ENCODE assay signal across 9 mouse cellular contexts in genomic region chr5:144638631-144639030, GRCm38 (mm10).
DNase-seq lines count a peak whose midpoint lies in the region; ATAC-seq lines count a peak whose summit lies in the region.
"Had no signal": no experiment of that assay in that cellular context is flagged by ENCODE, and none has a peak within 500 bp of the region (broad histone marks: within the 10 kb centered on the region; RNA-seq: fewer than 3 reads in every experiment).

No protein-coding gene starts in this region.

- no peak overlapping the region for H3K4me3 ChIP-seq in forebrain, embryonic 10.5 days
- no peak overlapping the region for H3K4me3 ChIP-seq in forebrain, embryonic 15.5 days
- H3K4me3 ChIP-seq in liver, embryonic 12.5 days = no peak overlapping the region
- H3K4me3 ChIP-seq in embryonic facial prominence, embryonic 14.5 days (ENCODE audit: low read depth, low read length) = no peak overlapping the region

- no peaks in the 10 kb centered on the region for H3K9me3 ChIP-seq in forebrain, embryonic 10.5 days
- no peaks in the 10 kb centered on the region for H3K9me3 ChIP-seq in forebrain, embryonic 15.5 days
- H3K9me3 ChIP-seq in liver, embryonic 12.5 days (replicated peaks) = peaks cover 6% of the 10 kb centered on the region
- no peaks in the 10 kb centered on the region for H3K9me3 ChIP-seq in embryonic facial prominence, embryonic 14.5 days (ENCODE audit: control insufficient read depth, low read length)

- ATAC-seq in forebrain, embryonic 15.5 days (replicated peaks) = no peak
- no peak for ATAC-seq in liver, embryonic 12.5 days
- ATAC-seq in embryonic facial prominence, embryonic 14.5 days (ENCODE audit: low read depth) = 0 out of 2 replicates have a peak, but pooled peaks have one; percentile 44
- no peak for ATAC-seq in granulocyte monocyte progenitor cell, adult 5-6 weeks (replicated peaks; ENCODE audit: poor library complexity, severe bottlenecking)

- H3K27me3 ChIP-seq in forebrain, embryonic 10.5 days (ENCODE audit: poor library complexity, severe bottlenecking) = no peaks in the 10 kb centered on the region; the same call in none of the 2 replicates
- no peaks in the 10 kb centered on the region for H3K27me3 ChIP-seq in forebrain, embryonic 15.5 days
- H3K27me3 ChIP-seq in liver, embryonic 12.5 days (replicated peaks) = no peaks in the 10 kb centered on the region
- no peaks in the 10 kb centered on the region for H3K27me3 ChIP-seq in embryonic facial prominence, embryonic 14.5 days (replicated peaks; ENCODE audit: control insufficient read depth, insufficient read depth, low read length)

- peaks cover 15% of the 10 kb centered on the region for H3K4me1 ChIP-seq in forebrain, embryonic 10.5 days
- peaks cover 13% of the 10 kb centered on the region for H3K4me1 ChIP-seq in forebrain, embryonic 15.5 days
- no peaks in the 10 kb centered on the region for H3K4me1 ChIP-seq in liver, embryonic 12.5 days
- H3K4me1 ChIP-seq in embryonic facial prominence, embryonic 14.5 days (ENCODE audit: control insufficient read depth, insufficient read depth, low read length) = 0 out of 2 replicates have a peak, but pooled peaks cover 4% of the 10 kb centered on the region

- peak; percentile 43 for DNase-seq in forebrain, embryonic 10.5 days (ENCODE audit: extremely low spot score, low spot score)
- peak; percentile 14 for DNase-seq in liver
- peak; percentile 63 for DNase-seq in adrenal gland, postnatal 10 days
- DNase-seq in embryonic facial prominence, embryonic 14.5 days (ENCODE audit: low spot score) = peak; percentile 39
- peak; percentile 31 for DNase-seq in lung, postnatal 25 days (ENCODE audit: low spot score)

- no peaks in the 10 kb centered on the region for H3K36me3 ChIP-seq in forebrain, embryonic 10.5 days (replicated peaks)
- no peaks in the 10 kb centered on the region for H3K36me3 ChIP-seq in forebrain, embryonic 15.5 days
- H3K36me3 ChIP-seq in liver, embryonic 12.5 days = no peaks in the 10 kb centered on the region
- no peaks in the 10 kb centered on the region for H3K36me3 ChIP-seq in embryonic facial prominence, embryonic 14.5 days (ENCODE audit: control insufficient read depth, insufficient read depth, low read length)

- no peak overlapping the region for H3K4me2 ChIP-seq in forebrain, embryonic 15.5 days (replicated peaks)
- no peak overlapping the region for H3K4me2 ChIP-seq in liver, embryonic 12.5 days
- H3K4me2 ChIP-seq in embryonic facial prominence, embryonic 14.5 days (ENCODE audit: low read depth, low read length) = no peak overlapping the region

- no peak overlapping the region for H3K27ac ChIP-seq in forebrain, embryonic 10.5 days
- H3K27ac ChIP-seq in forebrain, embryonic 15.5 days (replicated peaks) = no peak overlapping the region
- no peak overlapping the region for H3K27ac ChIP-seq in liver, embryonic 12.5 days
- H3K27ac ChIP-seq in embryonic facial prominence, embryonic 14.5 days (replicated peaks; ENCODE audit: low read depth, low read length) = no peak overlapping the region
- H3K27ac ChIP-seq: macrophage had no signal

- WGBS in forebrain, embryonic 10.5 days = 66% methylated on average over 3 of the region's 3 CpGs
- 56% methylated on average over 3 of the region's 3 CpGs for WGBS in forebrain, embryonic 15.5 days
- 61% methylated on average over 3 of the region's 3 CpGs for WGBS in liver, embryonic 12.5 days (ENCODE audit: insufficient replicate concordance)
- WGBS in embryonic facial prominence, embryonic 14.5 days = 68% methylated on average over 3 of the region's 3 CpGs

- H3K9ac ChIP-seq in forebrain, embryonic 15.5 days (replicated peaks) = no peak overlapping the region
- no peak overlapping the region for H3K9ac ChIP-seq in liver, embryonic 12.5 days
- H3K9ac ChIP-seq in embryonic facial prominence, embryonic 14.5 days (ENCODE audit: low read depth, low read length) = no peak overlapping the region
